Mouse (Mus musculus) left cerebral cortex, adult 11 months (tissue): ENCODE measurements around the gene Flt3l.
A peak's percentile ranks its signal among the peaks of the same experiment; 100 is the strongest.
"Not testable (repeated sequence)": the region's sequence is repeated elsewhere in the genome, so short reads cannot be mapped to it uniquely, and the experiment has no call there.

Experiments
- DNase-seq: peaks from one replicate; pipeline ENCODE4 v3.0.0; 2022; ENCODE audit warnings: low spot score

Flt3l gene

GRCm38 (mm10) chr7:45162996-45163615, 26.9 kb upstream of the Flt3l start:
- DNase-seq: no peak

- no peak for DNase-seq
Observed at GRCm38 (mm10) chr7:45162551-45162950, 26.3 kb upstream of the Flt3l start.

GRCm38 (mm10) chr7:45161612-45162473, 25.6 kb upstream of the Flt3l start:
- peak; percentile 83 for DNase-seq

- no peak for DNase-seq
Observed at GRCm38 (mm10) chr7:45160866-45161265, 24.6 kb upstream of the Flt3l start.

GRCm38 (mm10) chr7:45160316-45160800, 24.1 kb upstream of the Flt3l start:
- no peak for DNase-seq

GRCm38 (mm10) chr7:45158991-45159390, 22.8 kb upstream of the Flt3l start:
- DNase-seq: no peak

GRCm38 (mm10) chr7:45157459-45157858, 21.2 kb upstream of the Flt3l start:
- no peak for DNase-seq

GRCm38 (mm10) chr7:45156206-45156605, 20.0 kb upstream of the Flt3l start:
- no peak for DNase-seq

- no peak for DNase-seq
Observed at GRCm38 (mm10) chr7:45155590-45155989, 19.4 kb upstream of the Flt3l start.

GRCm38 (mm10) chr7:45154993-45155514, 18.8 kb upstream of the Flt3l start:
- no peak for DNase-seq

- DNase-seq: peak; percentile 95
Observed at GRCm38 (mm10) chr7:45154096-45154992, 18.1 kb upstream of the Flt3l start, which contains the start of the genes Pih1d1 and Aldh16a1. TSS of gene Pih1d1 (plus strand) at chr7:45154303. TSS of gene Aldh16a1 (minus strand) at chr7:45154584.

- no peak for DNase-seq
Observed at GRCm38 (mm10) chr7:45153586-45153985, 17.4 kb upstream of the Flt3l start.

GRCm38 (mm10) chr7:45153052-45153451, 16.8 kb upstream of the Flt3l start:
- DNase-seq: not testable (repeated sequence)

- DNase-seq: no peak
Observed at GRCm38 (mm10) chr7:45151303-45151702, 15.1 kb upstream of the Flt3l start.

GRCm38 (mm10) chr7:45150321-45150720, 14.1 kb upstream of the Flt3l start:
- DNase-seq: no peak

- no peak for DNase-seq
Observed at GRCm38 (mm10) chr7:45149545-45149944, 13.3 kb upstream of the Flt3l start.

GRCm38 (mm10) chr7:45148534-45149098, 12.4 kb upstream of the Flt3l start:
- DNase-seq: no peak

- no peak for DNase-seq
Observed at GRCm38 (mm10) chr7:45147899-45148298, 11.7 kb upstream of the Flt3l start.

GRCm38 (mm10) chr7:45147267-45147666, 11.0 kb upstream of the Flt3l start:
- no peak for DNase-seq

- no peak for DNase-seq
Observed at GRCm38 (mm10) chr7:45145460-45145859, 9.2 kb upstream of the Flt3l start.

GRCm38 (mm10) chr7:45144368-45145174, 8.3 kb upstream of the Flt3l start:
- DNase-seq: no peak
